Mouse (Mus musculus): Measurements from ENCODE around the gene 1700001P01Rik.

1700001P01Rik gene

GRCm38 (mm10) chr11:97809235-97810121 is 33.8 kb upstream of the 1700001P01Rik start:
- no peak for DNase-seq (ENCODE audit: low spot score)

- DNase-seq (ENCODE audit: low spot score): no peak
Measured at GRCm38 (mm10) chr11:97808621-97809234, 33.0 kb upstream of the 1700001P01Rik start.

GRCm38 (mm10) chr11:97808093-97808492 is 32.4 kb upstream of the 1700001P01Rik start:
- no peak for DNase-seq (ENCODE audit: low spot score)

- no peak for DNase-seq (ENCODE audit: low spot score)
Measured at GRCm38 (mm10) chr11:97807626-97808025, 31.9 kb upstream of the 1700001P01Rik start.

- DNase-seq (ENCODE audit: low spot score): no peak
Measured at GRCm38 (mm10) chr11:97806613-97806964, 30.9 kb upstream of the 1700001P01Rik start.

GRCm38 (mm10) chr11:97805662-97806612 is 30.2 kb upstream of the 1700001P01Rik start:
- DNase-seq (ENCODE audit: low spot score): no peak

GRCm38 (mm10) chr11:97804841-97805661 is 29.3 kb upstream of the 1700001P01Rik start:
- DNase-seq (ENCODE audit: low spot score): no peak

GRCm38 (mm10) chr11:97803847-97804246 is 28.1 kb upstream of the 1700001P01Rik start:
- DNase-seq (ENCODE audit: low spot score): no peak

- no peak for DNase-seq (ENCODE audit: low spot score)
Measured at GRCm38 (mm10) chr11:97802495-97802894, 26.8 kb upstream of the 1700001P01Rik start.

GRCm38 (mm10) chr11:97802194-97802470 is 26.4 kb upstream of the 1700001P01Rik start:
- no peak for DNase-seq (ENCODE audit: low spot score)

- DNase-seq (ENCODE audit: low spot score): no peak
Measured at GRCm38 (mm10) chr11:97801409-97802193, 25.9 kb upstream of the 1700001P01Rik start.

GRCm38 (mm10) chr11:97800691-97801408 is 25.1 kb upstream of the 1700001P01Rik start:
- no peak for DNase-seq (ENCODE audit: low spot score)

- peak; percentile 76 for DNase-seq (ENCODE audit: low spot score)
Measured at GRCm38 (mm10) chr11:97799994-97800690, 24.4 kb upstream of the 1700001P01Rik start.

- DNase-seq (ENCODE audit: low spot score): peak; percentile 81
Measured at GRCm38 (mm10) chr11:97799146-97799993, 23.7 kb upstream of the 1700001P01Rik start.

GRCm38 (mm10) chr11:97798782-97799145 is 23.0 kb upstream of the 1700001P01Rik start, which contains the start of gene Lasp1:
Gene Lasp1 (plus strand): TSS chr11:97799000.
- DNase-seq (ENCODE audit: low spot score): peak; percentile 73

GRCm38 (mm10) chr11:97798083-97798435 is 22.3 kb upstream of the 1700001P01Rik start:
- no peak for DNase-seq (ENCODE audit: low spot score)

- no peak for DNase-seq (ENCODE audit: low spot score)
Measured at GRCm38 (mm10) chr11:97797369-97798082, 21.8 kb upstream of the 1700001P01Rik start.

- no peak for DNase-seq (ENCODE audit: low spot score)
Measured at GRCm38 (mm10) chr11:97796910-97797309, 21.2 kb upstream of the 1700001P01Rik start.

Measured in ovary, adult 18-20 months (tissue).